Mouse (Mus musculus): Measurements from ENCODE around the gene Nsg2.

GRCm38 (mm10) chr11:32086525-32086924 lies 86.3 kb downstream of the Nsg2 start:
- TF ChIP-seq CTCF (IDR thresholded peaks at IDR 0.05; ENCODE audit: borderline replicate concordance, control insufficient read depth, extremely low read depth, insufficient read depth, low read length, poor library complexity) (no peak), POLR2A (IDR thresholded peaks at IDR 0.05; ENCODE audit: control insufficient read depth, extremely low read depth, insufficient read depth, low read length, poor library complexity) (no peak)
